Mouse (Mus musculus) ovary, postnatal 14 days (tissue): ENCODE data around the gene Lsm11.
"Not testable (repeated sequence)": the region's sequence is repeated elsewhere in the genome, so short reads cannot be mapped to it uniquely, and the experiment has no call there.

Experiments
- DNase-seq: peaks from one replicate; pipeline ENCODE4 v3.0.0; 2022; ENCODE audit warnings: low spot score

Gene Lsm11

DNA sequence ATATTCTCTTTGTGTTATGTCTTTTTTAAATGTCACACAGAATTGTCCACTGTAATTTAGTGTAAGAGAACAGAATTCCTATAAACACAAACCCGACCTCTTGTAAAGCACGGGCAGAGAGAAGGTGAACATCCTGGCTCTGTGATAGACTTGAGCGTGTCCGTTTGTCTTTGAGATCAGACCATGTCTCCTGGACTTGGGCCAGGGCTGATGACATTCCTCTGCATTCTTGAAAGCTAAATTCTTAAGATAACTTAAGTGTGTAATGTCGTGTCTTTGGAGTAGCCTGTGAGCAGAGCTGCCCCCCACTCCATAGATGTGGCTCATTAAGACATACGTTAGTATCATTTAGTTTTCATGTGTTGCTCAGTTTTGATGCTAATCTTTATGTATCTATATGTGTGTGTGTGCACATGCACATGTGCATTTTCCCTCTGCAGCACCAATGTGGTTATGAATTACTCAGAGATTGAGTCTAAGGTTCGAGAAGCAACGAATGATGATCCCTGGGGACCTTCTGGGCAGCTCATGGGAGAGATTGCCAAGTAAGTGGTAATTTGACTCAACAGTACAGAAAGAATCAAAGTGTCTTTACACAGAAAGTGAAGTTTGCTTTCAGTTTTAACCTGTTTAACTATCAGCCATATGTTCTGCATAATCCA is 61.3 kb downstream of the Lsm11 start:
- DNase-seq = no peak

DNA sequence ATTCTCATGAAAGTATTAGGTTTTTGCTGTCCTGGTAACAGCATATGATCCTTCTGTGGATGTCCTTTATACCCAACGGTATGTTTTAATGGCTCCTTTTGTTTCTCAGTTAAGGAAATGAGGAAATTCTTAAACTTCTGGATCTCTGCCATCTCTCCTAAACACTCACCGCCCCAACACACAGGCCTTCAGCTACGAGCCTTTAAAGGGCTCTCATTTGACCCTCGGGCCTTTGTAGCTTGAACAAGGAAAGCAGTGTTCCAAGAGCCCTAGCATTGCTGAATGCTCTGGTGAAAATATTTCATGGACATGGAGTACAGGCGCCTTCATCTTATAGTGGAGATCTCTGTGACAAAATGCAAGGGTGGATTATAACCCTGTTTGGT is 63.1 kb downstream of the Lsm11 start:
- DNase-seq = no peak

DNA sequence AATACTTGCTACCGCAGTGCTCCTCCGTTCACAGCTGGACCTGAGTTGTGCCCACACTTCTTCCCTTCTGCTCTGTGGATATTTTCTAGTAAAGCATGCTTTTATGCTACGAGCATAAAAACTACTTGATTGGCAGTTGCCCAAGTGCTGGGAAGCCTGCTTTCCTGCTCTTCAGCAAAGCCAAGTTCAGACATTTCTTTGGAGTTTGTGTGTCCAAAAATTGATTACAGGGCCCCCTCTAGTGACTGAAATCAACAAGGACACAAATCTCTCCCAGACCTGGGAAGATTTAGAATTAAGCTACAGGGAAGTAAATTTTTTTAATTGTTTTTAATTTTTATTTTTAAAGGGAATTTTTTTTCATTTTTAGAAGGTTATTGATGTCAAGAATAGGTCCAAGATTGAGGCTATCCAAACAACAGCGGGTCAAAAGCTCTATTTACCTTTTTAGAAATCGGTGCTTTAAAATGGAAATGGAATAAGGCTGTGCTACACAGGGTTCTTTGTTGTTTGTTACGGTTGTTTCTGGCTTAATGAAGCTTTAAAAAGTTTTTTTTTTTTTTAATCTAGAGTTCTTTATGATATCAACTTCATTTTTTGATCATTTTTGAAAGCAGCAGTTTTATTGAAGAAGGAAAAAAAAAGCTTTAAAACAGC is 63.6 kb downstream of the Lsm11 start:
- peak; percentile 42 for DNase-seq

DNA sequence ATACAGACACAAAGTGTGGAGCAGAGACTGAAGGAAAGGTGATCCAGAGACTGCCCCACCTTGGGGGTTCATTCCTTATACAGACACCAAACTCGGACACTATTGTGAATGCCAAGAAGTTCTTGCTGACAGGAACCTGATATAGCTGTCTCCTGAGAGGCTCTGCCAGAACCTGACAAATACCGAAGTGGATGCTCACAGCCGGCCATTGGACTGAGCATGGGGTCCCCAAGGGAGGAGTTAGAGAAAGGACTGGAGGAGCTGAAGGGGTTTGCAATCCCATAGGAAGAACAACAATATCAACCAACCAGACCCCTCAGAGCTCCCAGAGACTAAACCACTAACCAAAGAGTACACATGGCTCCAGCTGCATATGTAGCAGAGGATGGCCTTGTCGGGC is 65.4 kb downstream of the Lsm11 start:
- DNase-seq = not testable (repeated sequence)
